Mouse (Mus musculus): ENCODE data around the gene Hnrnpa2b1.

GRCm38 (mm10) chr6:51489787-51490186, 20.1 kb upstream of the Hnrnpa2b1 start:
- TF ChIP-seq CHD2 (IDR thresholded peaks at IDR 0.05; ENCODE audit: low read depth, low read length) (no peak), ZC3H11A (IDR thresholded peaks at IDR 0.05; ENCODE audit: borderline replicate concordance, low read depth, low read length) (no peak)

Measured in ES-E14 (cell line).